ENCODE assay signal across 9 mouse cellular contexts in the genomic region with DNA sequence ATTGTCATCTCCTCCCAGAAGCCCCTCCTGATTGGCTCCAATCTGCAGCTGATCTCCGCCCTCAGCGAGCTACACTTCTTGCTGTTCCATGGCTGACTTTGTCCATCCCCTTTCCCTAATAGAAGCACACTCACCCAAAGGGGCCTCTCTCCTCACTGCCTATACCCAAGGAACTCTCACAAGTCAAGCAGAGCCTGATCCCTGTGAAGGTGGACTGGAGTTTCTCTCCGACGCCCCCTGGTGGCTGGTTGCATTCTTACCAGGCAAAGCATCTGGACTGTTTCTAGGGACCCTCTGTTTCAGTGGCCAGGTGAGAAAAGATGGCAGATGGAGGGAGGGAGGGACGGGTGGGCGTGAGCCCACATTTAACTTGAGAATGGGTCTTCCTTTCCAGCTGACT. TPM values are rescaled to one million over a fixed set of nuclear protein-coding genes. Genes with fewer than 3 reads are reported as not detected.
DNase-seq lines count a peak whose midpoint lies in the region; ATAC-seq and TF ChIP-seq lines count a peak whose summit lies in the region.
"Had no signal": no experiment of that assay in that cellular context is flagged by ENCODE, and none has a peak within 500 bp of the region (broad histone marks: within the 10 kb centered on the region; RNA-seq: fewer than 3 reads in every experiment).

No protein-coding gene starts in this region.

- peak; percentile 90 for TF ChIP-seq CTCF in layer of hippocampus, adult 2 months (conservative IDR thresholded peaks at IDR 0.05)

- H3K27ac ChIP-seq in layer of hippocampus, adult 2 months, result no peak overlapping the region
- H3K27ac ChIP-seq: heart, embryonic 13.5 days had no signal

- no peak overlapping the region for H3K4me3 ChIP-seq in layer of hippocampus, adult 2 months
- H3K4me3 ChIP-seq: heart, embryonic 13.5 days had no signal

- DNase-seq in CD8-positive naive resting alpha-beta T cell, adult 2 months (ENCODE audit: low read depth in 2 of 2, low spot score in 2 of 2), result peak; percentile 34 to 60
- DNase-seq in adrenal gland, adult 18-20 months (ENCODE audit: low spot score in 2 of 2), result peak; percentile 61 to 75
- peak; percentile 86 for DNase-seq in embryo, embryonic 10 days (ENCODE audit: low spot score)
- peak; percentile 34 to 81 for DNase-seq in layer of hippocampus, adult 2 months (ENCODE audit: low spot score in 2 of 2)
- DNase-seq in lung, postnatal 14 days, result peak; percentile 73
- peak; percentile 83 for DNase-seq in retina, postnatal 1 day

- ATAC-seq in granulocyte monocyte progenitor cell, adult 5-6 weeks (replicated peaks; ENCODE audit: poor library complexity, severe bottlenecking), result peak; percentile 38
- ATAC-seq in inflammation-experienced regulatory T-cells, adult 6 months, result no peak

RNA-seq across cellular contexts. Expression of gene Ubiad1, which starts 14.9 kb away (rescaled TPM):
- total RNA-seq in adrenal gland, adult 18-20 months (2021), result 10 to 100 TPM; 21.5 to 22.4 TPM
- 7.9 and 16.8 TPM in 2 replicates for total RNA-seq in granulocyte monocyte progenitor cell, adult 5-6 weeks (2014; fragmentation: Nextera tagmentation)
- 9.5 and 12.2 TPM in 2 replicates for total RNA-seq in granulocyte monocyte progenitor cell, adult 5-6 weeks (2017)
- total RNA-seq in layer of hippocampus, adult 2 months (2021), result 1 to 10 TPM; 8.1 to 8.7 TPM
- polyA plus RNA-seq in inflammation-experienced regulatory T-cells, adult 6 months (2017; shearing (Covaris generic)), result 1 to 10 TPM; 8.6 to 9.2 (median 8.7) TPM

RNA-seq across cellular contexts. Expression of gene Mtor, which starts 18.7 kb away (rescaled TPM):
- 10 to 100 TPM; 84.3 to 87.9 TPM for total RNA-seq in adrenal gland, adult 18-20 months (2021)
- total RNA-seq in granulocyte monocyte progenitor cell, adult 5-6 weeks (2014; fragmentation: Nextera tagmentation), result 25.6 and 51.9 TPM in 2 replicates
- total RNA-seq in granulocyte monocyte progenitor cell, adult 5-6 weeks (2017), result 16.5 and 17.8 TPM in 2 replicates
- 100 to 1,000 TPM in 1 of 2 experiments, 10 to 100 TPM in 1; 95.2 to 100 TPM for total RNA-seq in layer of hippocampus, adult 2 months (2021)
- 10 to 100 TPM; 10.1 to 13.5 (median 11.7) TPM for polyA plus RNA-seq in inflammation-experienced regulatory T-cells, adult 6 months (2017; shearing (Covaris generic))
